In genomic region chr10:128909567-128910028, GRCm38 (mm10) we compare ENCODE assay signal across 8 mouse cellular contexts. TPM values are rescaled to one million over a fixed set of nuclear protein-coding genes. Genes with fewer than 3 reads are reported as not detected.
DNase-seq lines count a peak whose midpoint lies in the region; ATAC-seq and TF ChIP-seq lines count a peak whose summit lies in the region.

No protein-coding gene starts in this region.

- no peaks in the 10 kb centered on the region for H3K36me3 ChIP-seq in hindbrain, postnatal 0 days (ENCODE audit: insufficient read depth, low read length)
- peaks cover 36% of the 10 kb centered on the region for H3K36me3 ChIP-seq in megakaryocyte, embryonic 14.5 days (replicated peaks; ENCODE audit: low read length)

- H3K9me3 ChIP-seq in hindbrain, postnatal 0 days (ENCODE audit: low read length), result no peaks in the 10 kb centered on the region
- H3K9me3 ChIP-seq in megakaryocyte, embryonic 14.5 days, result no peaks in the 10 kb centered on the region

- peak; percentile 80 for ATAC-seq in hindbrain, postnatal 0 days

- intact Hi-C loops in gastrocnemius, postnatal 14 days (cut with DNase I; ENCODE audit: low total_unique reads), result loop anchor here (5.0 to 10.0 kb wide), 2 partner anchors 38 to 65 kb away; no protein-coding TSS in a partner anchor
- intact Hi-C loops in left cerebral cortex, postnatal 25 days (cut with DNase I), result no loop called here

- no peaks in the 10 kb centered on the region for H3K4me1 ChIP-seq in cortical plate, adult 2 months (ENCODE audit: control insufficient read depth, insufficient read depth, low read length)
- H3K4me1 ChIP-seq in hindbrain, postnatal 0 days (ENCODE audit: insufficient read depth, low read length), result no peaks in the 10 kb centered on the region
- peaks cover 72% of the 10 kb centered on the region for H3K4me1 ChIP-seq in megakaryocyte, embryonic 14.5 days

- peak overlapping the region; percentile 85 for H3K9ac ChIP-seq in hindbrain, postnatal 0 days (replicated peaks; ENCODE audit: low read length)

- no peak for TF ChIP-seq CTCF in cortical plate, adult 2 months (IDR thresholded peaks at IDR 0.05; ENCODE audit: extremely low read depth, insufficient read depth, low read length)
- no peak for TF ChIP-seq CTCF in hindbrain, postnatal 0 days (IDR thresholded peaks at IDR 0.05; ENCODE audit: low read depth)

- 2% methylated on average over 33 of the region's 41 CpGs for WGBS in hindbrain, postnatal 0 days

- no peak for TF ChIP-seq POLR2A in cortical plate, adult 2 months (IDR thresholded peaks at IDR 0.05; ENCODE audit: extremely low read depth, insufficient read depth, low read length)

- peak overlapping the region; percentile 91 for H3K27ac ChIP-seq in cortical plate, adult 2 months (ENCODE audit: insufficient read depth, low read length)
- peak overlapping the region; percentile 93 for H3K27ac ChIP-seq in hindbrain, postnatal 0 days

- peak overlapping the region; percentile 44 for H3K4me3 ChIP-seq in cortical plate, adult 2 months (ENCODE audit: insufficient read depth, low read length)
- peak overlapping the region; percentile 87 for H3K4me3 ChIP-seq in hindbrain, postnatal 0 days (ENCODE audit: low read length)
- peak overlapping the region; percentile 94 for H3K4me3 ChIP-seq in megakaryocyte, embryonic 14.5 days (replicated peaks)

- H3K27me3 ChIP-seq in hindbrain, postnatal 0 days (ENCODE audit: insufficient read depth, low read length), result no peaks in the 10 kb centered on the region
- H3K27me3 ChIP-seq in megakaryocyte, embryonic 14.5 days (replicated peaks), result peaks cover 22% of the 10 kb centered on the region

- DNase-seq in adrenal gland, adult 2 months, result peak; percentile 94
- DNase-seq in gastrocnemius, postnatal 14 days, result peak; percentile 94
- peak; percentile 86 for DNase-seq in hindbrain, postnatal 0 days (ENCODE audit: low spot score)
- peak; percentile 58 to 75 for DNase-seq in left cerebral cortex, postnatal 25 days (ENCODE audit: low spot score in 2 of 2)
- DNase-seq in right cerebral cortex, postnatal 14 days, result peak; percentile 65
- DNase-seq in thymus, postnatal 10 days (ENCODE audit: low spot score in 2 of 2), result no peak

- peak overlapping the region; percentile 63 for H3K4me2 ChIP-seq in hindbrain, postnatal 0 days (ENCODE audit: low read depth, low read length)

RNA-seq across cellular contexts. Expression of gene Cd63, which starts 8.8 kb away (rescaled TPM):
- total RNA-seq in adrenal gland, adult 2 months (2021), result 100 to 1,000 TPM; 279 to 433 TPM
- 38.2 and 44.2 TPM in 2 replicates for polyA plus RNA-seq in adrenal gland, adult 2 months (2012; rRNA removed)
- 76.2 and 79.5 TPM in 2 replicates for polyA plus RNA-seq in cortical plate, adult 2 months (2012; rRNA removed)
- 100 to 1,000 TPM; 121 to 151 TPM for total RNA-seq in gastrocnemius, postnatal 14 days (2021)
- 35.2 and 40.9 TPM in 2 replicates for total RNA-seq in hindbrain, postnatal 0 days (2014; rRNA removed)
- polyA plus RNA-seq in hindbrain, postnatal 0 days (2015; fragmentation: Nextera tagmentation; extraction: Ambion mirVana), result 417 and 436 TPM in 2 replicates
- 10 to 100 TPM; 65.0 to 74.0 TPM for total RNA-seq in left cerebral cortex, postnatal 25 days (2021)
- polyA plus RNA-seq in megakaryocyte, embryonic 14.5 days (2012; ENCODE audit: insufficient read depth, low replicate concordance), result 17.7 and 57.2 TPM in 2 replicates

RNA-seq across cellular contexts. Expression of gene Rdh5, which starts 13.1 kb away (rescaled TPM):
- 10 to 100 TPM; 11.2 to 15.9 TPM for total RNA-seq in adrenal gland, adult 2 months (2021)
- polyA plus RNA-seq in adrenal gland, adult 2 months (2012; rRNA removed), result 24.3 and 29.3 TPM in 2 replicates
- 12.7 and 13.0 TPM in 2 replicates for polyA plus RNA-seq in cortical plate, adult 2 months (2012; rRNA removed)
- total RNA-seq in gastrocnemius, postnatal 14 days (2021), result 1 to 10 TPM; 5.6 to 7.7 TPM
- total RNA-seq in hindbrain, postnatal 0 days (2014; rRNA removed), result 22.6 and 24.8 TPM in 2 replicates
- 21.0 and 29.2 TPM in 2 replicates for polyA plus RNA-seq in hindbrain, postnatal 0 days (2015; fragmentation: Nextera tagmentation; extraction: Ambion mirVana)
- total RNA-seq in left cerebral cortex, postnatal 25 days (2021), result 1 to 10 TPM; 6.0 to 8.2 TPM
- polyA plus RNA-seq in megakaryocyte, embryonic 14.5 days (2012; ENCODE audit: insufficient read depth, low replicate concordance), result 15.8 and 37.7 TPM in 2 replicates

RNA-seq across cellular contexts. Expression of gene Bloc1s1, which starts 14.2 kb away (rescaled TPM):
- 100 to 1,000 TPM; 174 to 223 TPM for total RNA-seq in adrenal gland, adult 2 months (2021)
- polyA plus RNA-seq in adrenal gland, adult 2 months (2012; rRNA removed), result 99.2 and 115 TPM in 2 replicates
- 221 and 224 TPM in 2 replicates for polyA plus RNA-seq in cortical plate, adult 2 months (2012; rRNA removed)
- 100 to 1,000 TPM; 174 to 181 TPM for total RNA-seq in gastrocnemius, postnatal 14 days (2021)
- 70.9 and 97.6 TPM in 2 replicates for total RNA-seq in hindbrain, postnatal 0 days (2014; rRNA removed)
- polyA plus RNA-seq in hindbrain, postnatal 0 days (2015; fragmentation: Nextera tagmentation; extraction: Ambion mirVana), result 292 and 298 TPM in 2 replicates
- total RNA-seq in left cerebral cortex, postnatal 25 days (2021), result 10 to 100 TPM; 81.4 to 86.2 TPM
- polyA plus RNA-seq in megakaryocyte, embryonic 14.5 days (2012; ENCODE audit: insufficient read depth, low replicate concordance), result 56.5 and 587 TPM in 2 replicates

RNA-seq across cellular contexts. Expression of gene Gdf11, which starts 18.1 kb away (rescaled TPM):
- total RNA-seq in adrenal gland, adult 2 months (2021), result 1 to 10 TPM; 1.8 to 2.3 TPM
- 0.55 and 0.99 TPM in 2 replicates for polyA plus RNA-seq in adrenal gland, adult 2 months (2012; rRNA removed)
- polyA plus RNA-seq in cortical plate, adult 2 months (2012; rRNA removed), result 7.2 TPM in 2 replicates
- 1 to 10 TPM; 6.7 to 7.1 TPM for total RNA-seq in gastrocnemius, postnatal 14 days (2021)
- total RNA-seq in hindbrain, postnatal 0 days (2014; rRNA removed), result 15.9 and 18.8 TPM in 2 replicates
- polyA plus RNA-seq in hindbrain, postnatal 0 days (2015; fragmentation: Nextera tagmentation; extraction: Ambion mirVana), result 6.7 and 7.6 TPM in 2 replicates
- total RNA-seq in left cerebral cortex, postnatal 25 days (2021), result 10 to 100 TPM; 12.8 to 14.9 TPM
- 0.18 TPM in 1 of 2 replicates, not detected in the other for polyA plus RNA-seq in megakaryocyte, embryonic 14.5 days (2012; ENCODE audit: insufficient read depth, low replicate concordance)

RNA-seq across cellular contexts. Expression of gene Itga7, which starts 24.0 kb away (rescaled TPM):
- total RNA-seq in adrenal gland, adult 2 months (2021), result 10 to 100 TPM in 1 of 2 experiments, 1 to 10 TPM in 1; 8.4 to 25.6 TPM
- polyA plus RNA-seq in adrenal gland, adult 2 months (2012; rRNA removed), result 19.6 and 32.5 TPM in 2 replicates
- polyA plus RNA-seq in cortical plate, adult 2 months (2012; rRNA removed), result 24.3 and 24.9 TPM in 2 replicates
- total RNA-seq in gastrocnemius, postnatal 14 days (2021), result 10 to 100 TPM; 88.7 to 94.7 TPM
- 29.0 and 30.6 TPM in 2 replicates for total RNA-seq in hindbrain, postnatal 0 days (2014; rRNA removed)
- 15.1 and 16.9 TPM in 2 replicates for polyA plus RNA-seq in hindbrain, postnatal 0 days (2015; fragmentation: Nextera tagmentation; extraction: Ambion mirVana)
- 10 to 100 TPM; 12.4 to 15.5 TPM for total RNA-seq in left cerebral cortex, postnatal 25 days (2021)
- 1.1 and 1.9 TPM in 2 replicates for polyA plus RNA-seq in megakaryocyte, embryonic 14.5 days (2012; ENCODE audit: insufficient read depth, low replicate concordance)

Comparison
In these comparisons a context has a peak if more than half of its experiments do, and no peak if none do; other contexts are left out.
1. DNase-seq: peak in adrenal gland, adult 2 months (single experiment), gastrocnemius, postnatal 14 days (single experiment), hindbrain, postnatal 0 days (single experiment), left cerebral cortex, postnatal 25 days (2 of 2) and right cerebral cortex, postnatal 14 days (single experiment); none in thymus, postnatal 10 days (0 of 2).
2. H3K4me3 ChIP-seq: peak in every context shown above with its lines; median percentile 94 in megakaryocyte, embryonic 14.5 days; 87 in hindbrain, postnatal 0 days; 44 in cortical plate, adult 2 months.